Mouse (Mus musculus) cerebellum, adult 11 months (tissue): ENCODE results near the gene Cdkl1.

Experiments used
- DNase-seq: peaks from one replicate; pipeline ENCODE4 v3.0.0; 2022

Cdkl1 gene

DNA sequence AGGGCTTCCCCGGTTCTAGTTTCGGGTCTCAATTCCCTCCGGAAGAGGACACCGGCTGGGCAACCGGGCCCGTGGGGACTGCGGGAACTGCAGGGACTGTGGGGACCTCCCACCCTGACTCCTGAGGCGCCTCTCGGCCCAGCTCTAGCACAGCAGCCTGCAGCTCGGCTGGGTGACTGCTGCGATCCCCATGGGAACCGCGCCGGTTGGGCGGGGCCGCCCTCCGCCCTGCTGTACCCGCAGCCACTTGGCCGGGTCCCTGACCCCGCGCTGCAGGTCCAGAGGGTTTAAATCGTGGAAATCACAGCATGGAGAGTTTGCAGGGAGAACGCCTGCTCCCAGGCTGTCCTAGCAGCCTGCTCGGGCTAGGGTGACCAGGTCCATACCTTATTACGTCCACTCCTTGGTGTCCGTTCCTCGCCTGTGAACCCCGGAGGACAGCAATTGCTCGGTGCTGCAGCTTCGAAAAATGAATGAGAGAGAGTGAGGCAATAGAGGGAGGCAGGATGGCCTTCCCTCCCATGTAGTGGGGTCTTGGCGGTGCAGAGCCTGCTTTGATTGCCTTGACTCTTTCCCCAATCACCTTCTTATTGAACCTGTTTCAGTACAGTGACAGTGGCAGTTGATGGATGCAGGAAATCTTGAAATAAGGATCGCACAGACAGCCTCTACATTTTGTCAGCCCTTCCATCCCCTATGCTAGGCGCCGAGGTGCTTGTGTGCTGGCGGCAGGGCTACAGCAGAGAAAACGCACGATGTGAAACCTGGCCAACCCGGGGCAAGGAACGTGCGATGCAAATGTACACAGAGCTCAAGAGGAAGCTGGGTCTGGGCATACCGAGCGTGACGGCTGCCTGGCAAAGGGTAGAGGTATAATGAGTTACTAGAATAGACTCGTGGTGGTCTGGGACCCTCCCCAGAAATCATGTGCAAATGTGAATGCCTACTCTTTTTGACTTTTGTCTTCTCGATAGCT is at the start of gene Cdkl1:
Gene Cdkl1, minus strand, starts transcription at position 738 of the 976 bp plus-strand sequence.
- peak; percentile 60 for DNase-seq

DNA sequence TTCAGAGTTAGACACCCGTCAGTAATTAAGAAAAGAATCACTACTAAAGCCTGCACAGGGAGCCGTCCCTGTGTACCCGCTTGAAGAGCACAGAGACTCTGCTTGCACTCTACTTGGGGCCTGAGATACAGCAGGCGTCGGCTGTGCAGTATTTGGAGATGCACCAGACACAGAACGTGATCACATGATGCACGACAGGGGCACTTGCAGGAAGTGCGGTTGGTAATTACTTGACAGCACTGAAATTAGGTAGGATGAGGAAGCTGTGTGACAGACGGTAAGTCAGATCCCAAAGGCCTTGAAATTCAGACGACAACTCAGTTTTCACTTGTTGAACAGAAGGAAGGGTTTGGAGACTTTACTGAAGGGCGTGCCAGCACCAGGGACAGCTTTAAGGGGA is 47.3 kb upstream of the Cdkl1 start:
- DNase-seq: no peak

DNA sequence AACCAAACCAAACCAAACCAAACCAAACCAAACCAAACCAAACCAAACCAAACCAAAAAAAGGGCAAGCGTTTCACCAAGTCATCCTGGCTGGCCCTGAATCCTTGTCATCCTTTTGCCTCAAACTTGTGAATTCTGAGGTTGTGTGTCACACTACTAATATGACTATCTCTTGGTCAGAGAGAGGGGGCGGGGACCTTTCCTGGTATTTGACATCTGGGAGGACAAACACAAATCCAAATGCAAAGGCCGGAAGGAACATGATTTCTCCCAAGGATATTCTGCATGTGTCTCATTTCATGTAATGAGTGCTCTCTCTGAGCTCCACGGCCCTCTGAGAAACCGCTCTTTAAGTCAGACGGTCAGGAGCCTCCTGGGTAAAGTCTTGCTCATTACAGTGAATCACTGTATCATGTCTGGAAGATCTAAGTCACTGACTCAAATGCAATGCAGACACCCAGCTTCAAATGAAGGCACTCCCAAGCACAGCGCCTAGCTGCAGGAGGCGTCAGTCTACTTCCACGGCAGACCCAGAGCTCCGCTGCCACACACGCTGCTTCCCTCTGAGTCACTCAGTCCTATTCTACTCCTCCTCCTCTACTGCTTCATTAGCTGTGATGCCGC is 43.0 kb upstream of the Cdkl1 start:
- no peak for DNase-seq

DNA sequence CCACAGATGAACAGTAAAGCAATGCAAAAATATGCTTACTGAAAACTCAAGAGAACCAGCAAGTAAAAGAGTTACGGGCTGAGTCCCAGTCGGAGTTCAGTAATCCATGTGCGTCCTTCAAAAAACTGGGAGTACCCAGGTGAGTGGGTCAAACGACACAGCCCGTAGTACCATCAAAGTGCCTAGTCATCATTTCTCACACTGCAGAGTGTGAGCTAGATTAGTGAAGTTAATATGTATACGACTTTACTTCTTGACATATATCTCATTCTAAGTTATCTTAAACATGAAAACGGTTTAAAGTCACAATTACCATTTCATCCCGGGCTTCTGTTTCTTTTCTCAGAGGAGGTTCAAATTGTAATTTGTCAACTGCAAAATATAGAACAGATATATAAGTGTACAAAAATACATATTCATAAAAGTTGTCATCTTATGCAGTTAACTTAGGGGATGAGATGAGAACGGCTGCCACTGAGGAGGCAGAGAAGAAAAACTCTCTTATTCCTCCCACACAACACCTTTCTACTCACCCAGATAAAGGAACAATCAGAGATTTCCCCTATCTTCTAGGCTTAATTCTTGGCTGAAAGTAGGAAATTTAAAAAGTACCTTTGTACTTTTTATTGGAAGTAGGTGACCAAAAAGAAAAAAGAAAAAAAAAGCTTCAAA is 40.3 kb upstream of the Cdkl1 start:
- DNase-seq: no peak

GRCm38 (mm10) chr12:69828214-69828613 is 37.1 kb upstream of the Cdkl1 start:
- DNase-seq: no peak

- no peak for DNase-seq
Observed at GRCm38 (mm10) chr12:69824881-69825597, 34.0 kb upstream of the Cdkl1 start.

- no peak for DNase-seq
Observed at GRCm38 (mm10) chr12:69814272-69814671, 23.2 kb upstream of the Cdkl1 start.

DNA sequence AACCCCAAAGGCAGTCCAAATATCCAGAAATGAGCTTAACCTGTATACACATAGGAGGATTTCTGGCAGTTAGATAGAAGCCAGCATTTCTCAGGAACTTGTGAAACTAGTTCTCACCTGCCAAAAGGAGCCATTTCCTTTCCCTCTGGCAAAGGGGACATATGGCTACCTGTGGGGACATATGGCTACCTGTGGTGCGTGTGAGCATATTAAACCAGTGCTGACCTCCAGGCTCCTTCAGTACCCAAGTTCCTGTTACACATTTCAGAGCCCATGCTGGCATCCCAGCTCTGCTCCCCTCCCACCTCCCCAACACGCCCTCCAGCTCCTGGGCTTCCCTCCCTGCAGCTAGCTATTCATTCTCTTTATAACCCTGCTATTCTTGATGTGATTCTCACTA is 22.5 kb upstream of the Cdkl1 start:
- DNase-seq: peak; percentile 7

DNA sequence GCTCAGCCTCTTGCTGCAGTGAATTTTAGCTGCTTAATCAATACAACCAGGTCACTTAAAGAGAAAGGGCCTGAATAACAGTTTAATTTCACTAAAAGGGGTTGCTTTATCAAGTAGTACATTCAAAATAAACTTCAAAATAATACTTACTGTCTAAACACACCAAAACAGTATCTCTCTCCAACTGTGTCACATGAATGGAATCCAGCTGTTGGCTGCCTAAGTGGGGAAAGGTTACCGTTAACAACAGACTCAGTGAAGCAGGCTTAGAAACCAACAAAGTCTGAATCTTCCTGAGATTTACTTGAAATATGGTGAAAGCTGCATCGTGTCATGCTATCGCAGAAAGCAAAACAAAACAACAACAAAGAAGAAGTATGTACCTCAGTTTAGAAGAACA is 21.9 kb upstream of the Cdkl1 start:
- DNase-seq: no peak

- DNase-seq: no peak
Observed at GRCm38 (mm10) chr12:69811976-69812375, 20.9 kb upstream of the Cdkl1 start.

- DNase-seq: no peak
Observed at GRCm38 (mm10) chr12:69809439-69809838, 18.4 kb upstream of the Cdkl1 start.

DNA sequence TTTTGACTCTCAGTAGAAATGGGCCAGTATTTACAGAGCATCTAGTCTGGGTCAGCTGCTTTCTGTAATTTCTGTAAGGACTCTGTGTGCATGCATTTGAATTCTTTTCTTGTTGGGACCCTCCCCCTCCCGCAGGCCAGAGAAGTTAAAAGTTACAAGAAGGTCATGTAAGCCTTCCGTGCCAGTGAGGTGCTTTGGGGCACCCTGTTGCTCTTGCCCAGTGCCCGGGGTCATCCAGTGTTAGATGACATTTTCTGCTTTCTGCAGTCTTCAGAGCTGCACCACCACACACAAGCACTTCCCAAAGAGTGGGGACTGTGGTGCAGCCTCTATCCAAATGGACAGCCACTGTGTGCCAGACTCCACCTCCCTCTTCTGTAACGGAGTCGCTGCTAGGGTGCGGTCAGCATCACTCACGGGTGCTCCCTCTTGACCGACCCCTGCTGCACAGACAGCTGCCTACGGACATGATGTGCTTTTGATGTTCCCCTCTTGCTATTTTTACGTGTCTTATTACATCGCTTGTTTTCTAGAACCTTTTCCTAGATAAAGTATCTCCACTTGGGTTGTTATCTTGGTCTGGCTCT is 16.4 kb upstream of the Cdkl1 start:
- no peak for DNase-seq

- no peak for DNase-seq
Observed at GRCm38 (mm10) chr12:69805148-69805547, 14.1 kb upstream of the Cdkl1 start.

- DNase-seq: no peak
Observed at GRCm38 (mm10) chr12:69804393-69805070, 13.5 kb upstream of the Cdkl1 start.

- DNase-seq: no peak
Observed at GRCm38 (mm10) chr12:69803196-69803595, 12.1 kb upstream of the Cdkl1 start.

GRCm38 (mm10) chr12:69800586-69800985 is 9.5 kb upstream of the Cdkl1 start:
- DNase-seq: no peak

DNA sequence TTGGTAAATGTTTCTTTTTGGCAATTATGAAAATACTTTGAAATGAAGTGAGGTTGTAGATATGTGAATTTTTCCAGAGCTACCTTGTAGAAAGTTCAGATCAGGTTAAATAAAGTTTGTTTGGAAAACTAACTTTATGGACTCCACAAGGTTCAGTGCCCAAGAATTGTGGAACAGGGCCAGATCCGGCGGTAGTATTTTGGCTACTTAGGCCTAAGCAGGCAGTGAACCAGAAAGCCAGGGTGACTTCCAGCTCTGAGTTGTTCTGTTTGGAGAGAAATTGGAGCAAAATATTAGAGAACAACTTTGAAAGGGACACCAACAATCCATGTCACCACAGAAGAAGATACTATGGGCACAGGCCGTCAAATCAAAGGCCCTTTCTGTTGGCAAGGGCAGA is 5.2 kb upstream of the Cdkl1 start:
- DNase-seq: no peak

DNA sequence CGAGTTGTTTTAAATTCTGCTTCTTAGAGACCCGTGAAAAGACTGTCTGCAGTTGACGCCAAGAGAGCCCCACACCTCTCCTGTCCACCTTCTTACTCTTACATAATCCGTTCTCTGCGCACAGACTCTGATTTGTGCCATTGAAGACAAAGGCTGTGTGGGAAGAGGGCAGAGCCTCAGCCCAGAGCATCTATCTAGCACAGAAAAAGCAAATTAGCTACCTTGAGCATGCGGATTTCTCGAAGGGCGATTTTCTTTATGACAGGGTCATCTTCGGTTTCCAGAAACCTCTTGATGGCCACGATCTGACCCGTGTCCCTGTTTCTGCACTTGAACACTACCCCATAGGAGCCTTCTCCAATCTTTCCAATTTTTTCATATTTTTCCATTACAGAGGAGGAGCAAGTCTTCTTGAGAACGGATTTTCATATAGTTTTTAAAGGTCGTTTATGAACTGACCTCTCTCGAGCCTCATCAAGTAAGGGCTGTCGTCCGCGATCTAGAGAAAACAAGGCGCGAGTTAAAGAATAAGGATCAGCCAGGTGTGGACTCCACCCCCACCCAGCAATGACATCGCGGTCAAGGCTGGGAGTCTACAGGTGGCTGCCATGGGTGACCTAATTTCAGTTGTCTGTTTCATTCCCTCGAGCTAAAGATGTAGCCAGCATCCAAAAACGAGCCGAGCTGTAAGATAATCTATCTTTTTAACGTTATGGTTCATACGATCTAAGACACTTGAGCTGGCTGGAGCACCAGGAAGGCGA is 1.1 kb downstream of the Cdkl1 start:
- peak; percentile 52 for DNase-seq

- DNase-seq: no peak
Observed at GRCm38 (mm10) chr12:69788380-69788779, 2.7 kb downstream of the Cdkl1 start.

DNA sequence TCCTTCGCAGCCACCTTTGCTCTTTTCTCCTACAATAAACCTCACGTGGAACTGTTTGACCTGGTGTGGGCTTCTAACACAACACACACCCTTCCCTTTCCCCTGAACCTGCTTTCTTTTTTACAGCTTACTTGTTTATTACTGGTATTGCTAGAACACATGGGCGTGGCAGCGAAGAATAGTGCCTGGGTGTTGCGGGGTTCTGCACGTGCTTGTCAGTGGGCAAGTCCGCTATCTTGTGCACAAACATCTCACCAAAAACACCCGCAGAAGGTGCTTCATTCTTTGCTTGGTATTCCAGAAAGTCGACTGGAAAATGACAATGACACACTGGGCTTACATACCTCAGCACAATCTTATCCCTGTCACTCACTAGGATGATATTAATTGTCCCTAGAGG is 5.6 kb downstream of the Cdkl1 start:
- no peak for DNase-seq
